21 mouse cellular contexts compared by ENCODE assay signal in the genomic region with DNA sequence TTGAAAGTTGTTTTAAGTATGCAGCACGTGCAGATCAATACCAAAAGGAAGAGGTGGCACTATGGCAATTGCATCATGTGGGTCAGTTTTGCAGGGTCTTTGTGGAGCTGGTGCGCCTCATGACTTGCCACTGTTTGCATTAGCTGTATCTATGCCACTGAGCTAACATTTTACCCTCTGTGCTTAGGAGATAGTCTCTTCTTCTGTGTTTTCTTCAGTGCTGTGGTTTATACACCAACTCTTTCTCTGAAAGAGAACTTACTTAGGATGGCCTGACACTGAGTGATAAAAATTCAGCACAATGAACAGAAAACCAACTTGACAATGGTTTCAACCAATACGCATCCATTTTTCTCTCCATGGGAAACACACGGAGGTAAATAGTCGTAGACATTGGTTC. TPM values are rescaled to one million over a fixed set of nuclear protein-coding genes. Genes with fewer than 3 reads are reported as not detected.
"Had no signal": no experiment of that assay in that cellular context is flagged by ENCODE, and none has a peak within 500 bp of the region (broad histone marks: within the 10 kb centered on the region; RNA-seq: fewer than 3 reads in every experiment).

No protein-coding gene starts in this region.

- H3K4me3 ChIP-seq: limb, embryonic 15.5 days; myocyte; neural tube, embryonic 15.5 days had no signal

- H3K27me3 ChIP-seq: limb, embryonic 15.5 days; neural tube, embryonic 15.5 days had no signal

- H3K27ac ChIP-seq: limb, embryonic 15.5 days; neural tube, embryonic 15.5 days had no signal

- H3K4me2 ChIP-seq: limb, embryonic 15.5 days; lung, embryonic 14.5 days; neural tube, embryonic 15.5 days had no signal

- H3K36me3 ChIP-seq: limb, embryonic 15.5 days; neural tube, embryonic 15.5 days had no signal

- H3K9ac ChIP-seq: limb, embryonic 15.5 days; lung, embryonic 14.5 days; neural tube, embryonic 15.5 days had no signal

- DNase-seq: kidney, adult 11 months; kidney, adult 9 months; kidney, postnatal 14 days; layer of hippocampus, postnatal 36 days; lung, embryonic 14.5 days; lung, postnatal 10 days; midbrain, embryonic 14.5 days; right cerebral cortex, adult 18-20 months; right cerebral cortex, postnatal 25 days; thymus, adult 2 months; thymus, postnatal 25 days had no signal

- H3K4me1 ChIP-seq: neural tube, embryonic 15.5 days had no signal

- ATAC-seq: inflammation-experienced regulatory T-cells, adult 6 months had no signal

- H3K9me3 ChIP-seq: limb, embryonic 15.5 days; neural tube, embryonic 15.5 days had no signal

RNA-seq across cellular contexts. Expression of gene Il22ra2, which starts 35.9 kb away (rescaled TPM):
- total RNA-seq: layer of hippocampus, postnatal 36 days; left cerebral cortex, adult 8-10 months; left cerebral cortex, postnatal 25 days had no signal
- polyA plus RNA-seq: limb, embryonic 11.5 days; lung, embryonic 14.5 days; macrophage; midbrain, embryonic 14.5 days; myocyte; neural tube, embryonic 11.5 days; neural tube, embryonic 15.5 days; thymus, adult 2 months; urinary bladder, adult 2 months had no signal
